Mouse (Mus musculus) activated CD4-positive, CD25-positive, alpha-beta regulatory T cell, adult 4 months (primary cell): ENCODE data around the gene Rel. TPM values are rescaled to one million over a fixed set of nuclear protein-coding genes. Genes with fewer than 3 reads are reported as not detected.

Experiments
- polyA plus RNA-seq, 2 experiments: library from polyadenylated mRNA; unstranded; fragments of 100-300 nt; shearing (Covaris generic); gene quantifications; one replicate each; pipeline ENCODE4 v1.2.1; 2017

Gene Rel
- polyA plus RNA-seq, 2 experiments from 2014 or later, result 19.5 to 23.8 TPM

Other genes with a start within 250 kb of the Rel start
- gene 1700093K21Rik, start 249.8 kb downstream of the Rel start, polyA plus RNA-seq, result not detected
- gene 0610010F05Rik, start 137.3 kb downstream of the Rel start, polyA plus RNA-seq, result 1 to 10 TPM; 1.7 to 2.3 TPM
- gene Pus10, start 105.3 kb downstream of the Rel start, polyA plus RNA-seq, result 10 to 100 TPM; 20.9 to 22.7 TPM
- gene Pex13, start 105.0 kb downstream of the Rel start, polyA plus RNA-seq, result 10 to 100 TPM; 10.4 to 11.7 TPM
- 10 to 100 TPM; 34.0 to 43.1 TPM for gene Papolg, start 124.3 kb upstream of the Rel start, polyA plus RNA-seq